Mouse (Mus musculus) urinary bladder, postnatal 36 days (tissue): ENCODE data around the gene Marveld1.

Source experiments
- DNase-seq, 2 experiments: peaks; one replicate each; pipeline ENCODE4 v3.0.0; 2022; ENCODE audit warnings: low spot score in 2 of 2, mixed read lengths in 1 of 2

Marveld1 gene

DNA sequence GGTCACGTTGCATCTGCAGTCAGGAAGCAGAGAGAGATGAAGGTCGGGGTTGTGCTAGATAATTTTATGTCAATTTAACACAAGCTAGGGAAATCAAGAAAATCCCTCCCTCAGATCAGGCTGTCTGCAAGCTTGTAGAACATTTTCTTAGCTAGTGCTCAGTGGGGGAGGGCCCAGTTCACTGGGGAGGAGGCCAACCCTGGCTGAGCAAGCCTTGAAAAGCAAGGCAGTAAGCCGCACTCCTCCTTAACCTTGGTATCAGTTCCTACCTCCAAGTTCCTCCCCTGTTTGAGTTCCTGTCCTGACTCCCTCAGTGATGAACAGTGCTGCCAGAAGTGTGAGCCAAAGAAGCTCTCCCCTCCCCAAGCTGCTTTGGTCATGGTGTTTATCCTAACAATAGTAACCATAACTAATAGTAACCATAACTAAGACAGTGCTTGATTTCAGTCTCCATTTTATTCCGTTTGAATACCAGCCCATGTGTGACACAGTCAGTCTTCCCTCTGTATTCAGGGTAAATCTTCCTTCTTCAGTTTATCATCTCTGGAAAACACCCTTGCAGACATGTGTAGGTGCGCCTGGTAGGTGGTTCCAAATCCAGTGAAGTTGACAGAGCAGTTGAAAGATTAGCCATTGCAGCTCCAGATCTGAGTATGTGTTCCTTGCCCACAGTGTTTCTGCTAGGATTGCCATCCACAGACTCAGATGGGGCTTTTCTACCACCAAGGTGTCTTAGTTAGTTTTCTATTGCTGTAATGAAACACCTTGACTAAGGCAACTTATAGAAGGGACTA is 7.3 kb upstream of the Marveld1 start:
- DNase-seq: no peak

DNA sequence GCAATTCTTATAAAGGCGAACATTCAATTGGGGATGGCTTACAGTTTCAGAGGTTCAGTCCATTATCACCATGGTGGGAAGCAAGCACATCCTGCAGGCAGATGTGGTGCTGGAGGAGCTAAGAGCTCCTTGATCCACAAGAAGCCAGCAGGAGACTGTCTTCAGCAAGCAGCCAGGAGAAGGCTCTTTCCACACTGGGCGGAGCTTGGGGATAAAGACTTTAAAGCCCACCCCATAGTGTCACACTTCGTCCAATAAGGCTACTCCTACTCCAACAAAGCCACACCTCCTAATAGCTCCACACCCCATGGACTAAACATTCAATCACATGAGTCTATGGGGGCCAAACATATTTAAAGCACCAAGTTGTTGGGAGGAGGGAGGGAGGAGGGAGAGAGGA is 5.2 kb upstream of the Marveld1 start:
- no peak for DNase-seq

DNA sequence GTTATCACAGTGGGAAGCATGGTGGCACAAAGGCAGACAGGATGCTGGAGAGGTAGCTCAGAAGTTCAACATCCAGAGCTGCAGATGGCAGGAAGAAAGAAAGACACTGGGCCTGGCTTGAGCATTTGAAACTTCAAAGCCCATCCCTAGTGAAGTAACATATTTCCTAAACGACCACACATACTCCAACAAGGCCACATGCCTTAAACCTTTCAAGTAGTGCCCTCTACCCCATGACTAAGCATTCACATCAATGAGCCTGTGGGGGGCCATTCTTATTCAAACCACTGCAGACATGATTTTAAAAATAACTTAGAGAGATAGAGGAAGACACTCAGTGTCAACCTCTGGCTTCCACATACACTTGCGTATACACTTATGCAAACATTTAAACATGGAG is 4.4 kb upstream of the Marveld1 start:
- no peak for DNase-seq

GRCm38 (mm10) chr19:42144067-42144466 is 3.1 kb upstream of the Marveld1 start:
- DNase-seq: no peak

DNA sequence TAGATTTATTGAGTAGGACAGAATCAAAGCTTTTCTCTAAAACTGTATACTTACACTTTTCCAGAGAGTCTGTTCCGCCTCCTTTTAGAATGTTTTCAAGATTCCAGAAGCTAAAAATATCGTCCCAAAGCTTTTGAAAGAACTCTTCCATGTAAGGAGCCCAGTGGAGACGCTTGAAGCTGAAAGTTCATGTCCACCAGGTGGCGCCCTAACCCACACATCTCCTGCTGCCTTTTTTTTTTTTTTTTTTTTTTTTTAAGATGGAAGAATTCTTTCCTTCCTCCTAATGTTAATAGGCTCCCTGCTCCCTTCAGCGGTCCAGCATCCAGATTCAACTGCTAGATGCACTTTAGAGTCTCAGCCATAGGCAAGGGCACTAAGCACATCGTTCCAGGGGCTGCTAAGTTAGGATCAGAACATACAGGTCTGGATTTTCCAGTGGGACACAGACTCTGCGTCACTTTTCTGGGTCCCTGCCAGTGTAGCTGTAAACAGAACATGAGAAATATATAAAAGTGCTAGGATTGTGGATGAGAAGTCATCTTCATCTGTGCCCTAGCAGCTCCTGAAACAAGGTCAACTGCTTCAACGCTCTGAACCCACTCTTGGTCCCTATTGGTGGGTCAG is 2.5 kb upstream of the Marveld1 start:
- DNase-seq: peak; percentile 75 to 82

DNA sequence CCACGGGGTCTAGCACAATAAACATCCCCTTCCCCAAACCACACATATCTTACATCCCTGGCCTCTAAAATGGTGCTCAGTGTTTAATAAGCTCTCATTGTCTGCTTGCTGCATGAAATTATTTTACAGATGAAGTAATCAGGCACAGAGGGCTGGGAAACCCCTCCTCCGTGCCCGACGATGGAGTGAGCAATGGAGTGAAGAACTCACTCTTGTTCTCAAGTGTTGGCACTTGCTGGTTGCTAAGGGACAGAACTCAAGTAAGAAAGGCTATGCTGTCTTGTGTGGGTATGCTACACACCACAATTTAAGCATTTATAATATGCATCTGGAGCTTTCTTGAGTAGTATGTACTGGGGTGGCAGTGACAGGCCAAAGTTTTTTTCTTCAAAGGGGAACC is 2.0 kb upstream of the Marveld1 start:
- DNase-seq: no peak

DNA sequence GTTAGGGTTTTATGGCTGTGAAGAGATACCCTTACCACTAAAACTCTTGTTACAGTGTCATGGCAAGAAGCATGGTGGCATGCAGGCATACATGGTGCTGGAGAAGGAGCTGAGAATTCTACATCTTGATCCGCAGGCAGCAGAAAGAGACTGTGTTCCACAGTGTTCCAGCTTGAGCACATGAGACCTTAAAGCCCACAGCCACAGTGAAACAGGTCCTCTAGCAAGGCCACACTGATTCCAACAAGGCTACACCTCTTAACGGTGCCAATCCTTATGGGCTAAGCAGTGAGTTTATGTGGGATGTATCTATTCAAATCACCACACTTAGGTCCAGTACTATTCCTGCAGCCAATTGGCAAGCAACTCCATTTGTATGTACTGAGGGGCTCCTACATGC is 1.5 kb upstream of the Marveld1 start:
- no peak for DNase-seq

DNA sequence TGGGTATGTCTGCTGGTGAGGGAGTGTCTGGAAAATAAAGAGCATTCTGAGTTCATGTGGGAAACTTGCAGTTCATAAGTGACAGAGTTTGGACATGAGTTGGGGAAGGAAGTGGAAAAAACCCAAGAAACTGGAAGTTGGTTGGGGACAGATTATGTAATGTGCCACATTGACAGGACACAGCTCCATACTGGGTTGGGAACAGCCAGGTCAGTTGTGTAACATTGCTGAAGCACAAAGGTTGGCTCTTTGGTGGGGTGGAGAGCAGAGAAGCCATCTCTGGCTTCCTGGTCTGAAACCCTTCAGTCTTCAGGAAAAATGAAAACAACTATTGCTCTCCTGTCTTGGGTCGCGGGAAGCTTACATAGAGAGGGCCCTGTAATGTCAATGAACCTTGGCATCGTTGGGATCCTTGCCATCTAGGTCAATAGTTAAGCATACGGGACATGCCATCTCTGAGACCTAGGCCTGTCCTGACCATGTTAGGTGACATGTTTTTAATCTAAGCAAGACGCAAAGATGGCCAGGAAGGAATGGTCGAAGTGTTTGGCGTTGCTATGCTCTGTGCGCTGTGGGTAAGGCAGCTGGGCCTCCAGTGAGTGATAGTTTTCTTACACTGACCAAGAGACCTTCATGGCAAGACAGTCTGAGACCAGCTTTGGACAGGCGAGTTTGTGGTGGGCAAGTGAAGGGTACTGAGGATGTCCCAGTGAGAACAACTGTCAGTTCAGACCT is 757 bp upstream of the Marveld1 start:
- DNase-seq: no peak

- DNase-seq: peak; percentile 50 to 77
Measured at GRCm38 (mm10) chr19:42147769-42148568, 769 bp downstream of the Marveld1 start.

DNA sequence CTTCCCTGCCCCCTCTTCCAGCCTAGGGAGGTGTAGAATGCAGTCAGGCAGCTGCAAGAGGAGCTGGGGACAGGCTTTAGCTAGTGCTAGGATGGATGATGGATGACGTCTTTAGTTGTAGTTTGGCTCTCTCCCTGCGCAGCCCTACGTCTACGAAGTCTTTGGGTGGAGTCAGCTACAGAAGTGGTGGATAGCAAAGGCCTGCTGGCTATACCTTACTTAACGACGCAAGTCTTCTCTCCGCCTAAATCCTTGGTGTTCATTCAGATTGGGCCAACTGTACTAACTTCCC is 1.3 kb downstream of the Marveld1 start:
- DNase-seq: no peak

DNA sequence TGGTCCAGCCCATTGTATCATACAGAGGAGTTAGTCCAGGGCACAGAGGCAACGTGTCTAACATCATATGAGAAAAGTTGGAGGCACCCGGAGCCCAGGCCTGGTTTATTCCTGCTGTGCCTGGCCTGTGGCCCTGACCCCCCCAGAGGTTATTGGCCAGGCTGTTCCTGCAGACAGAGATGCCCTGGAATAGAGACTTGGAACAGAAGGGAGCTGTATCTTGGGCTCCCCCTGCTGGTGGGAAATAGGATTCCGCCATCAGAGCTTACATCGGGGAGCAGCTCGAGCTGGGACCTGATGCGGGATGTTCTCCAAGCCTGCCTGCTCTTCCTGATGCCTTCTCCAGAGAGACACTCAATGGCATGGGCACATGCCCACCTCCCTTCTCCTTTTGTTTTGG is 4.8 kb downstream of the Marveld1 start:
- peak; percentile 84 to 85 for DNase-seq

- no peak for DNase-seq
Measured at GRCm38 (mm10) chr19:42157493-42158237, 10.5 kb downstream of the Marveld1 start.

- no peak for DNase-seq
Measured at GRCm38 (mm10) chr19:42158246-42159017, 11.2 kb downstream of the Marveld1 start.

GRCm38 (mm10) chr19:42163764-42164163 is 16.6 kb downstream of the Marveld1 start, which contains the start of gene Zfyve27:
Zfyve27 (plus strand) TSS chr19:42163951.
- no peak for DNase-seq

DNA sequence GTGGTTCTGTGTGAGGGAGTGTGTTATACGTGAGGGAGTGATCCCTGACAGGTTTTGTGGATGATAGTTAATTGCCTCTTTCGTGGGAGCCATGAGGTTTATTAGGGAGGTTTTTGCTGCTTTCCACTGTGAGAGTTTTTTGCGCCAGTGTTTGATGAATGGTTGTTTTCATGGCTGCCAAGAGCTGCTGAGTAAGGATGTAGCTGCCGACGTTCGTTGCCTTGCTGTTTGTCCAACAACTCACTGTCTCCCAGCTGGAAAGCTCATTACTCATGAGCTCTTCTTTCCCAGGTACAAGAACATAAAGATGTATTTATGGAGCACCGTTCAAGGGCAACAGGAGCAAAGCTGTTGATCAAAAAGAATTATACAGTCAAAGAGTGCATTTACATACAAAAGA is 17.0 kb downstream of the Marveld1 start:
- no peak for DNase-seq

DNA sequence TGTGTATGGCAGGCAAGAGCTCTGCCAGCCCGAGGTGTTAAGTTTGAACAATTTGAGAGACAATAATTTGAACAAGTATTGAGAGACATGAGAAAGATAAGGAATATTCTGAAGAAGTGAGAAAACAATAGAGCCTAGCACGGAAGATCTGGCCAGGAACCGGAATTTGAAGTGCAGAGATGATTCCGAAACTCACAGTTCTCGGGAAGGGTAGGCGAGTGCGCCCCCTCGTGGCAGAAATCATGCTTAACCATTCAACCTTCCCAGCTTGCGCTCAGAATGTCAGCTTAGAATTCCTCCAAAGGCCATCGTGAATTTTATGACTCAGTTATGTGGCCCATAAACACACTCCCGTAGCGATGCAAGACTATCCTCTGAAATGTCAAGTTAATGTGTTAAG is 18.9 kb downstream of the Marveld1 start:
- peak; percentile 84 to 88 for DNase-seq

DNA sequence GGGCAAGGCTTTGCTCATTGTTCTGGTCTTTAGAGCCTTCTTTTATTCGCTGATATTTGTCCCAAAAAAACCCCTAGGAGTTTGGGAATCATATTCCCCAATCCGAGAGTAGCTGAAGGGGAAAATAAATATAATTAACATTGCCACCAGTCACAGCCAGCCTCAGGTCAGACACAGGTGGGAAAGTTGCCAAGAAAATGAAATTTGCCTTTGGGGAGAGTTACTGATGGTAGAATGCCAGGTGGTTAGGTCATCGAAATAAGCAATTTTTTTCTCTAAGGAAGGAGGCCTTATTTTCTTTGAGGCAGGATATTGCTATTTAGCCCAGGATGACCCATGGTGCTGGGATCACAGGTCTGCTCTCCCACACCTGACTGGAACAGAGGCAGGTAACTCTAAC is 19.6 kb downstream of the Marveld1 start:
- no peak for DNase-seq

GRCm38 (mm10) chr19:42167489-42167888 is 20.3 kb downstream of the Marveld1 start:
- no peak for DNase-seq

DNA sequence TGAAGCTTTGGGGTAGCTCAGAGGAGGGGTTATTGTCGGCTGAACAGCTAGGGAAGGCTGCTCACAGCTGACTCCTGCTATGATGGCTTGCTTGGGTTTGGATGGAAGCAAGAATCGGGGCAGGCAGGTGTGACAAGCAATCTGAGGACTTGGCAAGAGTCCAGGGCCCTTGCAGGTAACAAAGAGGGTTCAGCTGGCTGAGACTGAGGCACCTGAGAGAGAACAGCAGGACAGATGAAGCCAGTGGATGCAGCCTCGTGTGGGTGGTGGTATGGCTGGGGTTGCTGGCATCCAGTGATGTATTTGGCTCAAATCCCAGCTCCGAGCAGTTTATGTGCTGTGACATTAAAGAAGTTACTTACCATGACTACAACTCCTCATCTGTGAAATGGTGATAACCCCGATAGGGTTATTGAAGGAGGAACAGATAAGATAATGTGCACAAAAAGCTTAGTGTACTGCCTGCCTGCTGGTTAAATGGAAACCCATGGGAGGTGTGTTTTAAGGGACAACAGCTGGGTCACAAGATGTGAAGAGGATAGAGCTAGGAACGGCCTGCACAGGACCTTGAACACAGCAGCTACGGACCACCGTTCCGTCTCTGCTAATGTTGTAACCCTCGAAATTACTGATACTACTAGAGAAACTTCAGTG is 22.2 kb downstream of the Marveld1 start:
- DNase-seq: no peak
